Mouse (Mus musculus) liver, postnatal 0 days (tissue): ENCODE data around the gene Tmem212.

Experiments used
- CTCF ChIP-seq: sonication (generic); IDR thresholded peaks from 2 replicates; pipeline ENCODE4 v1.5.1; 2016; ENCODE audit warnings: antibody characterized with exemption, low read depth
- EP300 ChIP-seq: IDR thresholded peaks from 2 replicates; pipeline ENCODE4 v1.6.1; 2016; ENCODE audit warnings: antibody characterized with exemption, low read depth, mild to moderate bottlenecking

- TF ChIP-seq EP300, result no peak
- TF ChIP-seq CTCF, result no peak
Measured at GRCm38 (mm10) chr3:27825985-27826384, 70.2 kb downstream of the Tmem212 start.
